Mouse (Mus musculus): ENCODE results near the gene Cdkn2d. TPM values are rescaled to one million over a fixed set of nuclear protein-coding genes. Genes with fewer than 3 reads are reported as not detected.
A peak's percentile ranks its signal among the peaks of the same experiment; 100 is the strongest.

Gene Cdkn2d
- polyA plus RNA-seq, 1 experiment = 330 TPM

- DNase-seq = no peak
- no peak overlapping the region for H3K27ac ChIP-seq (ENCODE audit: control insufficient read depth, insufficient read depth, low read length)
- H3K4me3 ChIP-seq (ENCODE audit: control insufficient read depth, insufficient read depth, low read length) = no peak overlapping the region
- no peak for TF ChIP-seq CTCF (IDR thresholded peaks at IDR 0.05; ENCODE audit: borderline replicate concordance, control insufficient read depth, extremely low read depth, insufficient read depth, low read length, poor library complexity)
- peaks cover 15% of the 10 kb centered on the region for H3K4me1 ChIP-seq (replicated peaks; ENCODE audit: control insufficient read depth, insufficient read depth, low read length)
- H3K27me3 ChIP-seq (ENCODE audit: control insufficient read depth, insufficient read depth, low read length) = peaks cover 19% of the 10 kb centered on the region; the same call in 1 of the 2 replicates
- no peaks in the 10 kb centered on the region for H3K36me3 ChIP-seq (ENCODE audit: control insufficient read depth, insufficient read depth, low read length)
- WGBS = 2% methylated on average over 72 of the region's 72 CpGs
Observed at GRCm38 (mm10) chr9:21244428-21245112, 46.6 kb downstream of the Cdkn2d start.

GRCm38 (mm10) chr9:21243826-21244427, 47.3 kb downstream of the Cdkn2d start:
- WGBS = 20% methylated on average over 42 of the region's 42 CpGs
- TF ChIP-seq POLR2A (IDR thresholded peaks at IDR 0.05; ENCODE audit: control insufficient read depth, extremely low read depth, insufficient read depth, low read length, poor library complexity) = no peak
- TF ChIP-seq CTCF (IDR thresholded peaks at IDR 0.05; ENCODE audit: borderline replicate concordance, control insufficient read depth, extremely low read depth, insufficient read depth, low read length, poor library complexity) = no peak
- peaks cover 15% of the 10 kb centered on the region for H3K4me1 ChIP-seq (replicated peaks; ENCODE audit: control insufficient read depth, insufficient read depth, low read length)
- no peak overlapping the region for H3K27ac ChIP-seq (ENCODE audit: control insufficient read depth, insufficient read depth, low read length)
- peaks cover 15% of the 10 kb centered on the region; the same call in 1 of the 2 replicates for H3K27me3 ChIP-seq (ENCODE audit: control insufficient read depth, insufficient read depth, low read length)
- DNase-seq = no peak
- no peaks in the 10 kb centered on the region for H3K36me3 ChIP-seq (ENCODE audit: control insufficient read depth, insufficient read depth, low read length)
- no peak overlapping the region for H3K4me3 ChIP-seq (ENCODE audit: control insufficient read depth, insufficient read depth, low read length)

DNA sequence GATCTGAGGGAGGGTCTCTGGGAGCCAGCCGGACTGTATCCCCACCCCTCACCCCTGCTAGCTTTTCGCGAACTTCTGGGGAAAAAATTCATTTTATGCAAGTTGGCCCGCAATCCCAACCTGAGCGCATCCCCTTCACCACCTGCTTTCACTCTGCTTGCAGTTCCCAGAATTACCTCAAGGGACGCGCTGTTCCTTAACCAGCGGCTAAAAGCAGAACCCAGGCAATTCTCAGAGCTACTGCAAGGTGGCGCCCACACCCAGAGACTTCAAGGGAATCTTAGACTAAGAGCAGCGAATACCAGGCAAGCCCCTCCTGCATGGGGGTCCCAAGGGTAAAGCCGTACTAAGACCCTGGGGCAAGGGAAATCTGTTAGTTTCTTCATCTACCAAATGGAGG, 49.9 kb downstream of the Cdkn2d start:
- DNase-seq = peak; percentile 89
- TF ChIP-seq CTCF (IDR thresholded peaks at IDR 0.05; ENCODE audit: borderline replicate concordance, control insufficient read depth, extremely low read depth, insufficient read depth, low read length, poor library complexity) = peak; percentile 82; the same call in 1 of the 2 replicates
- TF ChIP-seq POLR2A (IDR thresholded peaks at IDR 0.05; ENCODE audit: control insufficient read depth, extremely low read depth, insufficient read depth, low read length, poor library complexity) = no peak
- WGBS = 5% methylated on average over 11 of the region's 11 CpGs
- no peaks in the 10 kb centered on the region for H3K36me3 ChIP-seq (ENCODE audit: control insufficient read depth, insufficient read depth, low read length)
- no peak overlapping the region for H3K4me3 ChIP-seq (ENCODE audit: control insufficient read depth, insufficient read depth, low read length)
- H3K27me3 ChIP-seq (ENCODE audit: control insufficient read depth, insufficient read depth, low read length) = no peaks in the 10 kb centered on the region; the same call in 1 of the 2 replicates
- H3K27ac ChIP-seq (ENCODE audit: control insufficient read depth, insufficient read depth, low read length) = no peak overlapping the region
- H3K4me1 ChIP-seq (replicated peaks; ENCODE audit: control insufficient read depth, insufficient read depth, low read length) = peaks cover 24% of the 10 kb centered on the region

GRCm38 (mm10) chr9:21239465-21239848, 51.8 kb downstream of the Cdkn2d start:
- H3K27ac ChIP-seq (ENCODE audit: control insufficient read depth, insufficient read depth, low read length) = peak overlapping the region; percentile 50
- TF ChIP-seq POLR2A (IDR thresholded peaks at IDR 0.05; ENCODE audit: control insufficient read depth, extremely low read depth, insufficient read depth, low read length, poor library complexity) (no peak), CTCF (IDR thresholded peaks at IDR 0.05; ENCODE audit: borderline replicate concordance, control insufficient read depth, extremely low read depth, insufficient read depth, low read length, poor library complexity) (no peak)
- H3K36me3 ChIP-seq (ENCODE audit: control insufficient read depth, insufficient read depth, low read length) = no peaks in the 10 kb centered on the region
- DNase-seq = no peak
- no peaks in the 10 kb centered on the region; the same call in 1 of the 2 replicates for H3K27me3 ChIP-seq (ENCODE audit: control insufficient read depth, insufficient read depth, low read length)
- H3K4me3 ChIP-seq (ENCODE audit: control insufficient read depth, insufficient read depth, low read length) = peak overlapping the region; percentile 69
- 33% methylated on average over 4 of the region's 4 CpGs for WGBS
- peaks cover 32% of the 10 kb centered on the region for H3K4me1 ChIP-seq (replicated peaks; ENCODE audit: control insufficient read depth, insufficient read depth, low read length)

GRCm38 (mm10) chr9:21238733-21239464, 52.3 kb downstream of the Cdkn2d start, which contains the start of gene Keap1:
Gene Keap1, minus strand, starts transcription at chr9:21239361.
- Histone ChIP-seq H3K4me3 (ENCODE audit: control insufficient read depth, insufficient read depth, low read length) (peak within 1 kb of the TSS; percentile 69), H3K27ac (ENCODE audit: control insufficient read depth, insufficient read depth, low read length) (peak within 1 kb of the TSS; percentile 62), H3K4me1 (replicated peaks; ENCODE audit: control insufficient read depth, insufficient read depth, low read length) (peaks cover 26% of the 10 kb centered on the region), H3K27me3 (ENCODE audit: control insufficient read depth, insufficient read depth, low read length) (no peaks in the 10 kb centered on the region; the same call in 1 of the 2 replicates), H3K36me3 (ENCODE audit: control insufficient read depth, insufficient read depth, low read length) (no peaks in the 10 kb centered on the region)
- peak; percentile 90 for DNase-seq
- TF ChIP-seq POLR2A (IDR thresholded peaks at IDR 0.05; ENCODE audit: control insufficient read depth, extremely low read depth, insufficient read depth, low read length, poor library complexity) (peak; percentile 63; the same call in 1 of the 2 replicates), CTCF (IDR thresholded peaks at IDR 0.05; ENCODE audit: borderline replicate concordance, control insufficient read depth, extremely low read depth, insufficient read depth, low read length, poor library complexity) (no peak)
- 1% methylated on average over 85 of the region's 90 CpGs for WGBS

Other genes starting within 250 kb of the Cdkn2d start
- 0.79 and 1.1 TPM in 2 replicates for gene Zglp1, start 224.3 kb downstream of the Cdkn2d start, polyA plus RNA-seq (2012; rRNA removed)
- 0.47 and 0.48 TPM in 2 replicates for gene Gm49373, start 218.3 kb downstream of the Cdkn2d start, polyA plus RNA-seq (2012; rRNA removed)
- 52.0 and 67.8 TPM in 2 replicates for gene Fdx1l, start 217.8 kb downstream of the Cdkn2d start, polyA plus RNA-seq (2012; rRNA removed)
- 13.5 and 18.0 TPM in 2 replicates for gene Gm38431, start 199.4 kb downstream of the Cdkn2d start, polyA plus RNA-seq (2012; rRNA removed)
- 229 and 270 TPM in 2 replicates for gene Raver1, start 199.4 kb downstream of the Cdkn2d start, polyA plus RNA-seq (2012; rRNA removed)
- 50.7 and 51.1 TPM in 2 replicates for gene Tyk2, start 160.2 kb downstream of the Cdkn2d start, polyA plus RNA-seq (2012; rRNA removed)
- gene Cdc37, start 141.4 kb downstream of the Cdkn2d start, polyA plus RNA-seq (2012; rRNA removed) = 91.1 and 92.5 TPM in 2 replicates
- 6.1 and 6.8 TPM in 2 replicates for gene Pde4a, start 125.7 kb downstream of the Cdkn2d start, polyA plus RNA-seq (2012; rRNA removed)
- gene Keap1, start 52.0 kb downstream of the Cdkn2d start, polyA plus RNA-seq (2012; rRNA removed) = 115 and 122 TPM in 2 replicates
- gene S1pr5, start 43.0 kb downstream of the Cdkn2d start, polyA plus RNA-seq (2012; rRNA removed) = 0.70 and 0.78 TPM in 2 replicates
- 84.3 and 87.7 TPM in 2 replicates for gene Atg4d, start 26.1 kb downstream of the Cdkn2d start, polyA plus RNA-seq (2012; rRNA removed)
- gene Kri1, start 3.4 kb downstream of the Cdkn2d start, polyA plus RNA-seq (2012; rRNA removed) = 56.5 and 57.9 TPM in 2 replicates
- gene Ap1m2, start 20.9 kb upstream of the Cdkn2d start, polyA plus RNA-seq (2012; rRNA removed) = 9.6 and 11.1 TPM in 2 replicates
- gene Slc44a2, start 29.3 kb upstream of the Cdkn2d start, polyA plus RNA-seq (2012; rRNA removed) = 477 and 505 TPM in 2 replicates
- 151 and 157 TPM in 2 replicates for gene Ilf3, start 76.5 kb upstream of the Cdkn2d start, polyA plus RNA-seq (2012; rRNA removed)
- 46.4 and 48.2 TPM in 2 replicates for gene Qtrt1, start 120.4 kb upstream of the Cdkn2d start, polyA plus RNA-seq (2012; rRNA removed)
- gene Dnm2, start 133.5 kb upstream of the Cdkn2d start, polyA plus RNA-seq (2012; rRNA removed) = 374 and 422 TPM in 2 replicates
- 12.8 and 17.0 TPM in 2 replicates for gene Tmed1, start 218.8 kb upstream of the Cdkn2d start, polyA plus RNA-seq (2012; rRNA removed)
- gene AB124611, start 234.8 kb upstream of the Cdkn2d start, polyA plus RNA-seq (2012; rRNA removed) = 29.5 and 31.1 TPM in 2 replicates

All from thymus, adult 2 months (tissue).